Mouse (Mus musculus) left cerebral cortex, postnatal 36 days (tissue): Measurements from ENCODE around the gene Myrf. TPM values are rescaled to one million over a fixed set of nuclear protein-coding genes. Genes with fewer than 3 reads are reported as not detected.

Source experiments
- DNase-seq, 2 experiments: peaks; one replicate each; pipeline ENCODE4 v3.0.0; 2021 to 2022; ENCODE audit warnings: low spot score in 2 of 2, mixed read lengths in 1 of 2
- intact Hi-C: fragments of 180-260 bp; cut with DNase I; formaldehyde crosslinking; loops from one replicate; pipeline ENCODE4 v1.15.1; 2025
- total RNA-seq, 2 experiments: library from RNA; stranded (reverse); gene quantifications; 2 replicates each; pipeline ENCODE4 v1.2.3; 2021

Myrf gene
- total RNA-seq, result 10 to 100 TPM; 17.1 to 18.9 TPM

GRCm38 (mm10) chr19:10240654-10241305 is at the start of gene Myrf:
Gene Myrf (minus strand): TSS chr19:10240748.
- intact Hi-C loops, result no loop called here
- DNase-seq, result peak; percentile 67 to 73

- intact Hi-C loops, result loop anchor here (2.0 kb wide), 2 partner anchors 15 to 17 kb away; partner anchors contain the start of gene Dagla
- DNase-seq, result no peak
Measured at GRCm38 (mm10) chr19:10289609-10290150, 49.1 kb upstream of the Myrf start.

DNA sequence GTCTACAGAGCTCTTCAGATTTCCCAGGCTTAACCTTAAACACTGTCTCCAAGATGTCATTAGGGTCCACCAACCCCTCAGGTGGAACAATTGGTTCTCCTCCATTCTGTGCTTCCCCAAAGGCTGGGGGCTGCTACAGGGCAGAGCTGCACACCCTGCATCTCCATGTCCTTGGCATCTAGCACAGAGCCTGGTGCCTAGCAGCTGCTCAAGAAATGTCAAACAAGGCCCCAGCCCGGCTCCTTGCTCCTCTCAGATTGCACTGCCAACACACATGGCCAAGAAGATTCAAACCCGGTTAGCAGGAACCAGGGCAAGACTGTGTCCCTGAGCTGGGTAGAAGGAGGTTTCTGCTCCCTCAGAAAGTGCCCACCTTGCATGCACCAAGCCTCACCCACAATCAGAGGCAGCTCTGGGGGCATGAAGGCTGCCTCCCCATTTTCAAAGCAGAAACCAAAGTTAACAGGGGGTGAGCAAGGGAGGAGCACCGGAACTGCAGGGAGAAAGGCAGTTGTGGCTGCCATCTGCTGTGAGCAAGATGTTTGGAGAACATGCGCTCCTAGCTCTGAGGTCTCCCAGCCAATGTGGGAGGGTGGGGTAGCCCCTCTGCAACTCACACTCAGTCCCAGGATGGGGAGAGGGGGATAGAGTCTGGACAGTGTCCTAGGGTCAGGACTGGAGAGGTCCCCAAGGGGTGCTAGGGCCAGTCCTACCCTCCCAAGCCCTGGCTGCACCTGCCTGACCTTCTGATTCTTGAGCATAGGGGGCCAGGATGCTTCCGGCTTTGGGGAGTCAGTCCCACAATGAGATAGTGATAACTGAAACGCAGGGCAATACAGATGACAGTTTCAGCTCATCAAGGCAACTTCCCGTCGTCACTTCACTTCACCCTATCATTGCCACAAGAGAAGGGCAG is 47.8 kb upstream of the Myrf start:
- intact Hi-C loops, result loop anchor here (2.0 kb wide), 1 partner anchor 16 kb away; no protein-coding TSS in a partner anchor
- DNase-seq, result no peak

GRCm38 (mm10) chr19:10286458-10286872 is 45.9 kb upstream of the Myrf start:
- intact Hi-C loops, result no loop called here

DNA sequence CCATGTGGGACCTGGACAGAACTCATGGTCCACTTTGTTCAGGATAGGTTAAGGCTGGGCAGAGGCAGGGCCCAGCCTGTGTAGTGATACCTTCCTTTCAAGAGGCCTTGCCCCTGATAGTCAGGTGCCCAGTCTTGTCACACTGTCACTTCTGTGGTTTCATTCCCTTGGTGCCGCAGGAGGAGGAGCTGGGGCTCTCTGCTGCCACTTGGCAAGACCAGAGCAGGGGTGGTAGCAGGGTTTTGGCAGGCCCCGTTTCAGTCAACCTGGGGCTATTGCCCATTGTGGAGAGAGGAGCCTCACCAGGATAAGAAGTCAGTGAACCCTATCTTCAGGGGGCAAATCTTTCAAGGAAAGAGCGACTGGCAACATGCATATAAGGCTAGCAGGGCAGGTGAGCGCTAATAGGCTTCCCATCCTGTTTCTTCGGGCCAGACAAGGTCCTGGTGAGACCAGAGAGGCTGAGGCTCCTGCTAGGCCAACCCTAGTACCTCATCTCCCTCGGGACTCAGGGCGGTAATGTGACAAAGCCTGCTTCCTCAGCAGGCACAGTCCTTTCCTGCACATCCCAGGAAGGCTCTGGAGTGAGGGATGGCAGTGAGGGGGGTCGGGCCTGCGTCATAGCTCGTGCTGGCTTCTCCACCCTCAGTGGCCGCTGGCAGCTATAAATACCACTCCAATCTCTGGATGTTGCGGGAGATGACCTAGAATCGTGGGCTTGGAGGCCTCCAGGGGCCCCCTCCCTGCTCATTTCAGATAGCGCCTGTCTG is 40.4 kb upstream of the Myrf start:
- intact Hi-C loops, result no loop called here
- DNase-seq, result no peak

More at GRCm38 (mm10) chr19:10286458-10286872, 45.9 kb upstream of the Myrf start:
- DNase-seq, result no peak

DNA sequence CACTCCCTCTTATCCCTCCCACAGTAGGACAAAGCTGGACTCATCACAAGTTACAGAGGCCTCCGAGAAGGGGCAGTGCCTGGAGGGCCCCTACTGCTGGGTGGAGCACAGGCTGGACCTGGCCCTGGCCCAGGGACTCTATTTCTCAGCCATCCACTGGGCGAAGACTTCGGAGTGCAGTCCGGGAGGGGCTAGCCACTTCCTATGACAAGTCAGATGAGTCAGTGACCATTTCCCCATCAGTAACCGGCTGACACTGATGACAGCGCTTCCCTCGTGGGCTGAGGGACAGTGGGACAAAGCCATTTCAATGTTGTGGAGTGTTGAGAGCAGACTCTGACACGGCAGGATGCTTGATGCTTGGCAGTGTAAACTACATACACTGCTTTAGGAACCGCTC is 39.1 kb upstream of the Myrf start:
- intact Hi-C loops, result no loop called here
- DNase-seq, result no peak

DNA sequence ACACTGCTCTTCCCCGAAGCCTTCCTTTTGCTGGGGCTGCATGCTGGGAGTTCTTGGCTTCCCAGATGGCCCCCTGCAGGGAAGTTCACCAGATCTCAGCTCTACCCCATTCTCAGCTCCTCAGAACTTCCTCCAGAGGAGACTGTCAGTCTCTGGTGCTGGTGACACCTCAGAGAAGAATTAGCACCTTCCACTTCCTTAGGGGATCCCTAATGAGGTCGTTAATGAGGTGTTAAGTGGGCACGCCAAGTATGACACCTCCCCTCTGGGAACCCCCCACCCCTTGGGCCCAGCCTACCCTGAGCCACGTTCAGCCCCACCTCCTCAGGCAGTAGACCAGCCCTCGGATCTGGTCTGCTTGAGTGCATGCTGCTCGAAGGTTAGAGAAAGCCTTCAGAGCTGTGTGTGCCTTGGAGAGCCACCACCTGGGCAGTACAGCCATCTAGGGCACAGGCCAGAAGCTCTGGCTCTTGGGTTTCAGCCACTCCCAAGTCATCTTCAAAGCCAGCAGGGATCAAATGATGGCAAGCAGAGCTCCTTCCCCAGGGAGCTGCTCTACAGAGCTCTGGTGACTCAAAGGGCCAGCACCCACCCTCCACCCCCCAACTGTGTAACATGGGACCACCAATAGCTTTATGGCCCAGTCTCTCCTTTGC is 38.2 kb upstream of the Myrf start:
- intact Hi-C loops, result no loop called here
- no peak for DNase-seq

- no peak for DNase-seq
- intact Hi-C loops, result no loop called here
Measured at GRCm38 (mm10) chr19:10277759-10278158, 37.2 kb upstream of the Myrf start.

- DNase-seq, result no peak
- intact Hi-C loops, result no loop called here
Measured at GRCm38 (mm10) chr19:10277331-10277730, 36.8 kb upstream of the Myrf start.

DNA sequence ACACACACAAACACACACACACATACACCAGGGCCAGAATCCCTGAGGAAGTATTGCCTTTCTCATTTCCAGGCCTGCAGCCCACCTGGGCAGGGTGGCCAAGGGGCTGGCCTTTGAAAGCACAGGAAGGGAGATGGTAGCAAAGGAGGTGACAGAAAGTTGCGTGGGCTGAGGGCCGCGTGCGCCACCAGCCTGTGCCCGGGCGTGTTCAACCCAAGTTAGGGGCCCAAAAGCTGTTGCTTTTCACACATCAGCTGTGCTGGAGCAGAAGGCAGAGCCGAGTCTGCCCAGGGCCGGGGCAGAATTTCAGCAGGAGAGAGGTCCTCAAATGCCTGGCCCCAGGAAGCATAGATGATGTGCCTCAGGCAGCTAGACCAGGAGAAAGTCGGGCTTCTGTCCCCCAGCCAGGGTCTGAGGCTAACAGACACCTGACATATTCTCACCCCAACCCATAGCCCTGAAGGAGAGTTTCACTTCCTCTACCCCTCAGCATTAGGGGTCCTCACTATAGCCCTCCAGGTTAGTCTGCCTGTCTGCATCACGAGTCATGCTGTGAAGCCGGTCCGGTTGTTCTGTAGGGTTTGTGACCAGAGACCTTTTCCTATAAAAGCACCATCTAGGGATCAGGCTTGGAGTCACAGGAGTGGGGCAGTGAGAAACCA is 36.1 kb upstream of the Myrf start:
- intact Hi-C loops, result no loop called here
- DNase-seq, result peak; percentile 54 to 63

- no peak for DNase-seq
- intact Hi-C loops, result no loop called here
Measured at GRCm38 (mm10) chr19:10274056-10274455, 33.5 kb upstream of the Myrf start.

- intact Hi-C loops, result loop anchor here (2.0 kb wide), 1 partner anchor 16 kb away; no protein-coding TSS in a partner anchor
- peak; percentile 75 to 81 for DNase-seq
Measured at GRCm38 (mm10) chr19:10272746-10273145, 32.2 kb upstream of the Myrf start.

DNA sequence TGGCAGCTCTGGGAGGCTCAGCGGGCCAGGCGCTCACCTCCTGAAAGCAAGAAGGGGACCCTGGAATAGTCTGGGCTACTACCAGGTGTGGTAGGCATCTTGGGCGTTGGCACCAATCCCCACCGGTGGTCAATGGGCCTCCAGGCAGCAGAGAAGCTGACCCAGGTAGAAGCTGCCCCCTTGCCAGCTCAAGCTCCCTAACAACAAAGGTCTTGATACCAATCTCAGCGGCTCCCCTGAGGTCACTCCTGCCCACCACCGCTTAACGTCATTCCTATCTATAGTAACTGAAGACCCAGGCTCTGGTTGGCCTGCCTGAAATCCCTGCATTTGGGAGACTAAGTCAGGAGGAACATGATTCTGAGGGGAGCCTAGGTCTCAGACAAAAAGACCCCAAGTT is 31.0 kb upstream of the Myrf start:
- DNase-seq, result no peak
- intact Hi-C loops, result no loop called here

- intact Hi-C loops, result no loop called here
- DNase-seq, result no peak
Measured at GRCm38 (mm10) chr19:10270356-10270755, 29.8 kb upstream of the Myrf start.

- DNase-seq, result no peak
- intact Hi-C loops, result no loop called here
Measured at GRCm38 (mm10) chr19:10268851-10269250, 28.3 kb upstream of the Myrf start.

DNA sequence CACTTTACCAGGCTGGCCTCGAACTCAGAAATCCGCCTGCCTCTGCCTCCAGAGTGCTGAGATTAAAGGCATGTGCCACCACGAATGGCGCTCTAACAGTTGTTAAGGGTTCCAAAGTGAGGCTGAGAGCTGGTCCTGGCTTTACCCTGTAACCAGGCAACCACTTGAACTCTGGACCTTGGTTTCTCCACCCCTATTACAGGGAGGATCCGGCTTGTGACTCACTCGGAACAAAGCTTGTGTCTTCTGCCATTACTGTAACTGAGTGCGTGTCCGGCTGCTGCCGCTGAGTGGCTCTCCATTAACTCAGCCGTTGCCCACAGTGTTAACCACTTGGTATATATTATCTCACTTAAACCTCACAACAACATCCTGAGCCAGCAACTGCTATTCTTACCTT is 27.4 kb upstream of the Myrf start:
- no peak for DNase-seq
- intact Hi-C loops, result loop anchor here (2.0 kb wide), 1 partner anchor 37 kb away; the partner anchor contains the start of gene Dagla

GRCm38 (mm10) chr19:10267057-10267456 is 26.5 kb upstream of the Myrf start:
- no peak for DNase-seq
- intact Hi-C loops, result loop anchor here (2.0 kb wide), 1 partner anchor 38 kb away; the partner anchor contains the start of gene Dagla

- intact Hi-C loops, result loop anchor here (2.0 kb wide), 1 partner anchor 38 kb away; the partner anchor contains the start of gene Dagla
Measured at GRCm38 (mm10) chr19:10266196-10266850, 25.8 kb upstream of the Myrf start.

More at GRCm38 (mm10) chr19:10266196-10266850, 25.8 kb upstream of the Myrf start:
- peak; percentile 60 to 75 for DNase-seq
